Mouse (Mus musculus): Measurements from ENCODE around the gene Spen. TPM values are rescaled to one million over a fixed set of nuclear protein-coding genes. Genes with fewer than 3 reads are reported as not detected.

Spen gene
- polyA plus RNA-seq, 1 experiment, result 56.0 TPM

DNA sequence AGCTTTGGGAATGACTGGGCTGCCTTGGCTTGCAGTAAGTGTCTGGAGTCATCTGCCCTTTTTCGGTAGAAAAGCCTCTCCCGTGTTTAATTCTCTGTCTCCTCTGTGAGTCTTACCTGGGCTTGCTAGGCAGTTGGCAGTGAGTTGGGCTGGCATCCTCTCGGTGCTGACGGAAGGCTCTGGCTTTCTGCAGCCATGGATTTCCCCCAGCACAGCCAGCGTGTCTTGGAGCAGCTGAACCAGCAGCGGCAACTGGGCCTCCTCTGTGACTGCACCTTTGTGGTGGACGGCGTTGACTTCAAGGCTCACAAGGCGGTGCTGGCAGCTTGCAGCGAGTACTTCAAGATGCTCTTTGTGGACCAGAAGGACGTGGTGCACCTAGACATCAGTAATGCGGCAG is 76.8 kb downstream of the Spen start:
- 88% methylated on average over 12 of the region's 12 CpGs for WGBS
- H3K36me3 ChIP-seq (ENCODE audit: control insufficient read depth, insufficient read depth, low read length), result peaks cover 50% of the 10 kb centered on the region
- H3K27ac ChIP-seq (ENCODE audit: insufficient read depth, low read depth, low read length), result no peak overlapping the region
- H3K4me1 ChIP-seq (ENCODE audit: control insufficient read depth, insufficient read depth, insufficient read length, low read length), result peaks cover 4% of the 10 kb centered on the region
- no peak for TF ChIP-seq POLR2A (IDR thresholded peaks at IDR 0.05; ENCODE audit: low read depth, low read length)
- no peak for TF ChIP-seq CTCF (IDR thresholded peaks at IDR 0.05; ENCODE audit: extremely low read depth, insufficient read length, insufficient replicate concordance, low read depth, low read length)
- no peaks in the 10 kb centered on the region for H3K27me3 ChIP-seq (ENCODE audit: control insufficient read depth, insufficient read depth, low read length)
- H3K4me3 ChIP-seq (ENCODE audit: low read depth, low read length), result no peak overlapping the region

DNA sequence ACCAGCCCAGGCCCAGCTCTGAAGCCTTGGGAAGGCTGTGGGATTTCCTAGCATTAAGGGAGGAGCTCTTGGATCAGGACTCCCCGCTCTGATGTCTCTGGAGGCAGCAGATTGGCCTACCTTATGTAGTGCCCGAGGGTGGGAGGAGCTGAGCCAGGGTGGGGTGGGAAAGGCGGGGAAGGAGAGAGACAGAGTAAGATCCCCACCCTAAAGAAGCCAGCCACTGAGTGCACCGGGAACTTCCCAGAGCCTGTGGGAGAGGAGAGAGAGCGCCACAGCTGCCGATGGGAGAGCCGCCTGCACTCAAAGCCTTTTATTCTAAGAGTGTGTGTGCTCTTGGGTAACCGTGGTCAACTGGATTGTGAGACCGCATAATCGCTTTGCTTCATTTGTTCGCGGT is 77.3 kb downstream of the Spen start:
- 54% methylated on average over 12 of the region's 12 CpGs for WGBS
- Histone ChIP-seq H3K36me3 (ENCODE audit: control insufficient read depth, insufficient read depth, low read length) (peaks cover 46% of the 10 kb centered on the region), H3K27me3 (ENCODE audit: control insufficient read depth, insufficient read depth, low read length) (no peaks in the 10 kb centered on the region), H3K4me3 (ENCODE audit: low read depth, low read length) (no peak overlapping the region), H3K27ac (ENCODE audit: insufficient read depth, low read depth, low read length) (no peak overlapping the region), H3K4me1 (ENCODE audit: control insufficient read depth, insufficient read depth, insufficient read length, low read length) (peaks cover 7% of the 10 kb centered on the region)
- no peak for TF ChIP-seq CTCF (IDR thresholded peaks at IDR 0.05; ENCODE audit: extremely low read depth, insufficient read length, insufficient replicate concordance, low read depth, low read length)
- no peak for TF ChIP-seq POLR2A (IDR thresholded peaks at IDR 0.05; ENCODE audit: low read depth, low read length)

DNA sequence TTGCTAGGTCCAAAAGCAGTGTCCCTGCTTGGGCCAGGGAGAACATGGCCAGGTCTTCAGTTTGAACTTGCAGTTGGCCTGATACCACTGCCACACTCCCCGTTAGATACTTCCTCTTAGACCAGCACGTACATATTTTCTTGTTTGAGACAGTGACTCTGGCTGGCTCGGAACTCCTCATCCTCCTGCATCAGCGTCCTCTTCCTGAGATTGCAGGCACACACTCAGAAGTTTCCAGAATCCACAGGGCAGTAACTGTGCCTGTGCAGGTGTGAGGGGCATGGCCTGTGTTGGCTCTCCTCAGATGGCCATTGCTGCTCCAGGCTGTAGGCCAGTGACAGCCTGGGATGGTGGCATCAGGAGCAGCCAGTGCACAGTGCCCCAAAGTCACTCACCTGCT is 77.9 kb downstream of the Spen start:
- Histone ChIP-seq H3K36me3 (ENCODE audit: control insufficient read depth, insufficient read depth, low read length) (peaks cover 39% of the 10 kb centered on the region), H3K27me3 (ENCODE audit: control insufficient read depth, insufficient read depth, low read length) (no peaks in the 10 kb centered on the region), H3K27ac (ENCODE audit: insufficient read depth, low read depth, low read length) (no peak overlapping the region), H3K4me3 (ENCODE audit: low read depth, low read length) (no peak overlapping the region), H3K4me1 (ENCODE audit: control insufficient read depth, insufficient read depth, insufficient read length, low read length) (peaks cover 12% of the 10 kb centered on the region)
- no peak for TF ChIP-seq CTCF (IDR thresholded peaks at IDR 0.05; ENCODE audit: extremely low read depth, insufficient read length, insufficient replicate concordance, low read depth, low read length)
- TF ChIP-seq POLR2A (IDR thresholded peaks at IDR 0.05; ENCODE audit: low read depth, low read length), result no peak
- 89% methylated on average over 4 of the region's 4 CpGs for WGBS

DNA sequence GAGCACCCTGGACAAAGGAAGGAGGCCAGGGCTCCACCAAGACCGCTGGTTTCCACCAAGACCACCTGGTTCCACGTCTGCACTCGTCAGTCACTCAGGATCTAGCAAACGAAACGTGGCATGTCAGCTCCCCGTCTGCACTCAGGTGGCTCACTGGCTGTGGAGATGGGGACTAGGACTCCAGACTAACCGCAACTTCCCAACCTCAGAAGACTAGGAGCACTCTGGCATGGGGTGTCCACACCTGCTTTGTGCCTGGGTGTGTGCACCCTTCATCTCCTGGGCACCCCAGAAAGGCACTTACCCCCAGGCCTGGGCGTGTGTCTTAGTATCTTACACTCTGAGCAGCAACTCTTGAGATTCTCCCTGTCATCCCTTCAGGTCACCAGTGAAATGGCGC is 78.6 kb downstream of the Spen start:
- Histone ChIP-seq H3K4me1 (ENCODE audit: control insufficient read depth, insufficient read depth, insufficient read length, low read length) (peaks cover 12% of the 10 kb centered on the region), H3K36me3 (ENCODE audit: control insufficient read depth, insufficient read depth, low read length) (peaks cover 32% of the 10 kb centered on the region), H3K27me3 (ENCODE audit: control insufficient read depth, insufficient read depth, low read length) (no peaks in the 10 kb centered on the region), H3K27ac (ENCODE audit: insufficient read depth, low read depth, low read length) (no peak overlapping the region), H3K4me3 (ENCODE audit: low read depth, low read length) (no peak overlapping the region)
- no peak for TF ChIP-seq POLR2A (IDR thresholded peaks at IDR 0.05; ENCODE audit: low read depth, low read length)
- TF ChIP-seq CTCF (IDR thresholded peaks at IDR 0.05; ENCODE audit: extremely low read depth, insufficient read length, insufficient replicate concordance, low read depth, low read length), result no peak
- 93% methylated on average over 9 of the region's 9 CpGs for WGBS

DNA sequence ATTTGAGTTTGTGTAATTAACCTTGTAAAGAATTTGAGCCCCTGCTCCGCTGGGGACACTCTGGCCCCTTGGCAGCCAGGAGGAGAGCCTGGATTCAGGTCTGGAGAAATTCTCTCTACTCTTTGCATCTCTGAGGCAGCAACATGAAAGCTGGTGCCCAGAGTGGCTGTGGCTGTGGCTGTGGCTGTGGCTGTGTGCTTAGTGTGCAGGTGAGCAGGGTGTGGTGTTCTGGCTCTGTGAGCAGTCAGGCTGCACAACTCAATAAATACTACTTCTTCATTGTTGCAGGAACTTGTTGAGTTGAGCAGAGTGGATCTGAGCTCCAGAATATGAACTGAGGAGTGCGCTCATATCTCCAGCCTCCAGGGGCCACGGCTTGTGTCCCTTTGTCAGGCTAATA is 79.5 kb downstream of the Spen start:
- Histone ChIP-seq H3K4me1 (ENCODE audit: control insufficient read depth, insufficient read depth, insufficient read length, low read length) (peaks cover 12% of the 10 kb centered on the region), H3K27me3 (ENCODE audit: control insufficient read depth, insufficient read depth, low read length) (no peaks in the 10 kb centered on the region), H3K27ac (ENCODE audit: insufficient read depth, low read depth, low read length) (no peak overlapping the region), H3K36me3 (ENCODE audit: control insufficient read depth, insufficient read depth, low read length) (peaks cover 24% of the 10 kb centered on the region), H3K4me3 (ENCODE audit: low read depth, low read length) (no peak overlapping the region)
- 93% methylated on average over 3 of the region's 3 CpGs for WGBS
- TF ChIP-seq CTCF (IDR thresholded peaks at IDR 0.05; ENCODE audit: extremely low read depth, insufficient read length, insufficient replicate concordance, low read depth, low read length) (no peak), POLR2A (IDR thresholded peaks at IDR 0.05; ENCODE audit: low read depth, low read length) (no peak)

DNA sequence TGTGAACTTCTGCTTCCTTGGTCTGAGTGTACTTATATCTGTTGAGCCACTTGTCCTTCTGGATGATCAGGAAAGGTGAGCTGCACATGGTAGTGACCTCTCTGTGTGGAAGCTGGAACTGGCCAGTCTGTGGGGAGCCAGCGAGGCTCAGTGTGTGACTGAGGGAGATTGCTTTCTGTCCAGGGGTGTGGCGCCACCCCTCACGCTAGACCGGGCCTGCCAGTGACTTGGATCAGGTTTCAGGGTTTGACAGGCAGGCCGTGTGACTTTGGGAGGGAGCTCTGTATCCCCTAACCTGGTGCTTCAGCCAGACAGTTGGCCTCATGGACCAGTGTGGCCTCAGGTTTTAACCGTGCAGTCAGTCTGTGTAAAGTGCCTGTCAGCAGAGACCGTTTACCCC is 80.2 kb downstream of the Spen start:
- H3K4me3 ChIP-seq (ENCODE audit: low read depth, low read length), result no peak overlapping the region
- no peaks in the 10 kb centered on the region for H3K27me3 ChIP-seq (ENCODE audit: control insufficient read depth, insufficient read depth, low read length)
- H3K4me1 ChIP-seq (ENCODE audit: control insufficient read depth, insufficient read depth, insufficient read length, low read length), result peaks cover 11% of the 10 kb centered on the region
- no peak overlapping the region for H3K27ac ChIP-seq (ENCODE audit: insufficient read depth, low read depth, low read length)
- H3K36me3 ChIP-seq (ENCODE audit: control insufficient read depth, insufficient read depth, low read length), result peaks cover 18% of the 10 kb centered on the region
- WGBS, result 45% methylated on average over 7 of the region's 7 CpGs
- TF ChIP-seq POLR2A (IDR thresholded peaks at IDR 0.05; ENCODE audit: low read depth, low read length) (no peak), CTCF (IDR thresholded peaks at IDR 0.05; ENCODE audit: extremely low read depth, insufficient read length, insufficient replicate concordance, low read depth, low read length) (no peak)

DNA sequence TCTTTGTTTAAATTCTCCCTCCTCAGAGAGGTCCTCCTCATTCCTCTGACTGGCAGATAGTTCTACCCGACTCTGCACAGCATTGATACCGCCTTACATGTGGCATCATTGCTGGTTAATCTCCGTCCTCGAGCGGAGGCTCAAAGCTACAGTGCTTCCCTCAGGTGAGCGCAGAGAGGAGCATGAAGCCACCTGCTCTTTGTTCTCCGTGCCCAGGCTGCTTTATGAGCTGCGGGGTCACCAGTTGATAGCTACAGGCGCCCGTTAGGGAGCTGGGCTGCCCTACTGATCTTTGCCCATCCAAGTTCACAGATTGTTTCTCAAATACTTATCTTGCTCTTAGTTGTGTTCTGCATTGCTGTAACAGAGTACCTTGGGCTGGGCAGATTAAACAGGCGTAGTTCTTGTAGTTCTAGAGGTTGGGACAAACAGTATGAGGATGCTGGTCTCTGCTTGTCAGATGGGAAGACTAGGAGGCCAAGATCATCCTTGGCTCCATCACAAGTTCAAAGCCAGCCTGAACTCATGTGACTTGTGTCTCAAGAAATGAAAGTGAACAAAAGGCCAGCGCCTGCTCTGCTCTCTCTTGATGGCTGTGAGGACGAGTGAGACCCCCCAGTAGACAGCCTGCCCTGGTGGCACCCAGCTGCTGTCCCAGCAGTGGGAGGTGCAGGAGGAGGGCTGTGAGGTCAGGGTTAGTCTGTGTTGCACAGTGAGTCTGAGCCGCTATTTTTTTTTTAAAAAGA is 82.0 kb downstream of the Spen start:
- Histone ChIP-seq H3K36me3 (ENCODE audit: control insufficient read depth, insufficient read depth, low read length) (peaks cover 13% of the 10 kb centered on the region; the same call in 1 of the 2 replicates), H3K27ac (ENCODE audit: insufficient read depth, low read depth, low read length) (no peak overlapping the region), H3K4me1 (ENCODE audit: control insufficient read depth, insufficient read depth, insufficient read length, low read length) (peaks cover 10% of the 10 kb centered on the region), H3K27me3 (ENCODE audit: control insufficient read depth, insufficient read depth, low read length) (no peaks in the 10 kb centered on the region), H3K4me3 (ENCODE audit: low read depth, low read length) (no peak overlapping the region)
- no peak for TF ChIP-seq POLR2A (IDR thresholded peaks at IDR 0.05; ENCODE audit: low read depth, low read length)
- TF ChIP-seq CTCF (IDR thresholded peaks at IDR 0.05; ENCODE audit: extremely low read depth, insufficient read length, insufficient replicate concordance, low read depth, low read length), result no peak
- 37% methylated on average over 14 of the region's 14 CpGs for WGBS
